21 mouse cellular contexts compared by ENCODE assay signal in genomic region chr15:10700891-10701466, GRCm38 (mm10). TPM values are rescaled to one million over a fixed set of nuclear protein-coding genes. Genes with fewer than 3 reads are reported as not detected.
DNase-seq lines count a peak whose midpoint lies in the region; ATAC-seq and TF ChIP-seq lines count a peak whose summit lies in the region.
"Had no signal": no experiment of that assay in that cellular context is flagged by ENCODE, and none has a peak within 500 bp of the region (broad histone marks: within the 10 kb centered on the region; RNA-seq: fewer than 3 reads in every experiment).

No protein-coding gene starts in this region.

- H3K4me3 ChIP-seq in kidney, embryonic 14.5 days (ENCODE audit: low read length), result no peak overlapping the region
- no peak overlapping the region for H3K4me3 ChIP-seq in liver, embryonic 15.5 days (replicated peaks)
- H3K4me3 ChIP-seq in liver, embryonic 11.5 days (ENCODE audit: low read depth, low read length), result no peak overlapping the region
- no peak overlapping the region for H3K4me3 ChIP-seq in lung, embryonic 15.5 days
- no peak overlapping the region for H3K4me3 ChIP-seq in embryonic fibroblast, embryonic 13.5 days (ENCODE audit: insufficient read depth, low read length)
- H3K4me3 ChIP-seq: forebrain, embryonic 15.5 days; heart, embryonic 15.5 days; hindbrain, embryonic 13.5 days had no signal

- no peak for DNase-seq in kidney, adult 9 months
- DNase-seq in liver, embryonic 11.5 days (ENCODE audit: low spot score), result no peak
- DNase-seq in lung, postnatal 14 days, result no peak
- no peak for DNase-seq in gastrocnemius, postnatal 25 days
- DNase-seq: adrenal gland, postnatal 14 days; cerebellum, adult 11-12 months; cerebellum, adult 9-10 months; cerebellum, postnatal 25 days; heart, adult 18-20 months; heart, postnatal 14 days had no signal

- H3K9ac ChIP-seq in kidney, embryonic 14.5 days (ENCODE audit: low read depth, low read length), result no peak overlapping the region
- no peak overlapping the region for H3K9ac ChIP-seq in liver, embryonic 15.5 days
- H3K9ac ChIP-seq in liver, embryonic 11.5 days (ENCODE audit: low read depth, low read length), result no peak overlapping the region
- no peak overlapping the region for H3K9ac ChIP-seq in lung, embryonic 15.5 days
- H3K9ac ChIP-seq: forebrain, embryonic 15.5 days; heart, embryonic 15.5 days; hindbrain, embryonic 13.5 days had no signal

- no peaks in the 10 kb centered on the region for H3K27me3 ChIP-seq in kidney, embryonic 14.5 days (ENCODE audit: control insufficient read depth, insufficient read depth, low read length)
- H3K27me3 ChIP-seq in liver, embryonic 15.5 days, result no peaks in the 10 kb centered on the region
- no peaks in the 10 kb centered on the region for H3K27me3 ChIP-seq in liver, embryonic 11.5 days (replicated peaks; ENCODE audit: control insufficient read depth, insufficient read depth, low read length)
- no peaks in the 10 kb centered on the region for H3K27me3 ChIP-seq in lung, embryonic 15.5 days
- H3K27me3 ChIP-seq: CH12.LX; forebrain, embryonic 15.5 days; heart, embryonic 15.5 days; hindbrain, embryonic 13.5 days; Patski had no signal

- no peak overlapping the region for H3K27ac ChIP-seq in kidney, embryonic 14.5 days (ENCODE audit: low read depth, low read length)
- no peak overlapping the region for H3K27ac ChIP-seq in liver, embryonic 15.5 days (replicated peaks)
- no peak overlapping the region for H3K27ac ChIP-seq in liver, embryonic 11.5 days (ENCODE audit: low read depth, low read length)
- no peak overlapping the region for H3K27ac ChIP-seq in lung, embryonic 15.5 days
- peak overlapping the region; percentile 44; the same call in 1 of the 2 replicates for H3K27ac ChIP-seq in embryonic fibroblast, embryonic 13.5 days (ENCODE audit: insufficient read depth, low read length)
- H3K27ac ChIP-seq: forebrain, embryonic 15.5 days; heart, embryonic 15.5 days; hindbrain, embryonic 13.5 days had no signal

- no peak for TF ChIP-seq POLR2A in embryonic fibroblast, embryonic 13.5 days (IDR thresholded peaks at IDR 0.05; ENCODE audit: low read depth, low read length)

- TF ChIP-seq CTCF in embryonic fibroblast, embryonic 13.5 days (IDR thresholded peaks at IDR 0.05; ENCODE audit: borderline replicate concordance, insufficient read depth, low read length), result no peak

- no peak overlapping the region for H3K4me2 ChIP-seq in kidney, embryonic 14.5 days (replicated peaks; ENCODE audit: low read depth, low read length)
- no peak overlapping the region for H3K4me2 ChIP-seq in liver, embryonic 15.5 days
- no peak overlapping the region for H3K4me2 ChIP-seq in liver, embryonic 11.5 days
- no peak overlapping the region for H3K4me2 ChIP-seq in lung, embryonic 15.5 days
- H3K4me2 ChIP-seq: forebrain, embryonic 15.5 days; heart, embryonic 11.5 days; heart, embryonic 15.5 days; hindbrain, embryonic 13.5 days had no signal

- 62% methylated on average over 9 of the region's 9 CpGs for WGBS in kidney, embryonic 14.5 days
- 69% methylated on average over 9 of the region's 9 CpGs for WGBS in liver, embryonic 15.5 days (ENCODE audit: insufficient replicate concordance)
- 88% methylated on average over 9 of the region's 9 CpGs for WGBS in liver, embryonic 11.5 days
- 82% methylated on average over 9 of the region's 9 CpGs for WGBS in lung, embryonic 15.5 days

- no peaks in the 10 kb centered on the region for H3K36me3 ChIP-seq in kidney, embryonic 14.5 days (ENCODE audit: control insufficient read depth, insufficient read depth, low read length)
- H3K36me3 ChIP-seq in liver, embryonic 15.5 days (replicated peaks), result no peaks in the 10 kb centered on the region
- H3K36me3 ChIP-seq in liver, embryonic 11.5 days (ENCODE audit: control insufficient read depth, insufficient read depth, low read length), result no peaks in the 10 kb centered on the region
- H3K36me3 ChIP-seq in lung, embryonic 15.5 days, result 0 out of 2 replicates have a peak, but pooled peaks cover 7% of the 10 kb centered on the region
- H3K36me3 ChIP-seq: forebrain, embryonic 15.5 days; heart, embryonic 15.5 days; hindbrain, embryonic 13.5 days had no signal

- H3K9me3 ChIP-seq in kidney, embryonic 14.5 days (ENCODE audit: control insufficient read depth, low read length), result no peaks in the 10 kb centered on the region
- H3K9me3 ChIP-seq in liver, embryonic 15.5 days (replicated peaks), result no peaks in the 10 kb centered on the region
- no peaks in the 10 kb centered on the region for H3K9me3 ChIP-seq in liver, embryonic 11.5 days (ENCODE audit: control insufficient read depth, low read length)
- H3K9me3 ChIP-seq in lung, embryonic 15.5 days, result no peaks in the 10 kb centered on the region
- H3K9me3 ChIP-seq: forebrain, embryonic 15.5 days; heart, embryonic 15.5 days; hindbrain, embryonic 13.5 days had no signal

- H3K4me1 ChIP-seq in kidney, embryonic 14.5 days (ENCODE audit: control insufficient read depth, insufficient read depth, low read length), result peaks cover 9% of the 10 kb centered on the region; the same call in 1 of the 2 replicates
- H3K4me1 ChIP-seq in liver, embryonic 15.5 days (replicated peaks), result no peaks in the 10 kb centered on the region
- no peaks in the 10 kb centered on the region; the same call in 1 of the 2 replicates for H3K4me1 ChIP-seq in liver, embryonic 11.5 days (replicated peaks; ENCODE audit: control insufficient read depth, insufficient read depth, low read length)
- H3K4me1 ChIP-seq in lung, embryonic 15.5 days, result peaks cover 32% of the 10 kb centered on the region
- H3K4me1 ChIP-seq in embryonic fibroblast, embryonic 13.5 days (ENCODE audit: control insufficient read depth, insufficient read depth, low read length), result peaks cover 20% of the 10 kb centered on the region

- peak; percentile 80; the same call in 1 of the 2 replicates for ATAC-seq in kidney, embryonic 14.5 days (ENCODE audit: low FRiP score, low TSS enrichment)
- 0 out of 2 replicates have a peak, but pooled peaks have one; percentile 28 for ATAC-seq in liver, embryonic 15.5 days (ENCODE audit: insufficient read depth)
- no peak for ATAC-seq in liver, embryonic 11.5 days (replicated peaks; ENCODE audit: low FRiP score)
- 0 out of 2 replicates have a peak, but pooled peaks have one; percentile 27 for ATAC-seq in lung, embryonic 15.5 days (ENCODE audit: borderline replicate concordance, extremely low read depth, low FRiP score, low TSS enrichment)
- ATAC-seq: activated CD4-positive, CD25-positive, alpha-beta regulatory T cell, adult 4 months; forebrain, embryonic 15.5 days; Patski had no signal

RNA-seq across cellular contexts. Expression of gene Rai14, which starts 13.4 kb away (rescaled TPM):
- 48.0 and 75.0 TPM in 2 replicates for polyA plus RNA-seq in kidney, embryonic 14.5 days (2014; fragmentation: Nextera tagmentation; extraction: Ambion mirVana)
- 4.6 and 5.4 TPM in 2 replicates for polyA plus RNA-seq in liver, embryonic 15.5 days (2015; fragmentation: Nextera tagmentation; extraction: Ambion mirVana)
- 19.6 and 20.2 TPM in 2 replicates for polyA plus RNA-seq in liver, embryonic 11.5 days (2014; fragmentation: Nextera tagmentation; extraction: Ambion mirVana)
- 60.5 and 69.9 TPM in 2 replicates for polyA plus RNA-seq in lung, embryonic 15.5 days (2015; fragmentation: Nextera tagmentation; extraction: Ambion mirVana)
- 134 and 136 TPM in 2 replicates for polyA plus RNA-seq in embryonic fibroblast, embryonic 13.5 days (2011; ENCODE audit: insufficient read length, low read depth, missing spikeins)
- 1 to 10 TPM; 2.6 to 3.5 TPM for total RNA-seq in gastrocnemius, postnatal 25 days (2021)
